Mouse (Mus musculus): ENCODE results near the gene Angel2.
A peak's percentile ranks its signal among the peaks of the same experiment; 100 is the strongest.
"Not testable (repeated sequence)": the region's sequence is repeated elsewhere in the genome, so short reads cannot be mapped to it uniquely, and the experiment has no call there.

The Angel2 gene

GRCm38 (mm10) chr1:190924812-190925211 lies at the start of gene Angel2:
Gene Angel2 (plus strand): TSS chr1:190925112.
- not testable (repeated sequence) for DNase-seq (ENCODE audit: inconsistent age in 2 of 2, low spot score in 1 of 2)

GRCm38 (mm10) chr1:190875751-190876150 lies 49.2 kb upstream of the Angel2 start:
- DNase-seq (ENCODE audit: inconsistent age in 2 of 2, low spot score in 1 of 2), result no peak

GRCm38 (mm10) chr1:190880638-190881037 lies 44.3 kb upstream of the Angel2 start:
- DNase-seq (ENCODE audit: inconsistent age in 2 of 2, low spot score in 1 of 2), result no peak

GRCm38 (mm10) chr1:190881422-190881821 lies 43.5 kb upstream of the Angel2 start:
- DNase-seq (ENCODE audit: inconsistent age in 2 of 2, low spot score in 1 of 2), result peak; percentile 38 to 81

GRCm38 (mm10) chr1:190886014-190886413 lies 38.9 kb upstream of the Angel2 start:
- DNase-seq (ENCODE audit: inconsistent age in 2 of 2, low spot score in 1 of 2), result no peak

GRCm38 (mm10) chr1:190888031-190888430 lies 36.9 kb upstream of the Angel2 start:
- no peak for DNase-seq (ENCODE audit: inconsistent age in 2 of 2, low spot score in 1 of 2)

- DNase-seq (ENCODE audit: inconsistent age in 2 of 2, low spot score in 1 of 2), result no peak
Observed at GRCm38 (mm10) chr1:190888646-190889045, 36.3 kb upstream of the Angel2 start.

- DNase-seq (ENCODE audit: inconsistent age in 2 of 2, low spot score in 1 of 2), result no peak
Observed at GRCm38 (mm10) chr1:190893559-190894167, 31.2 kb upstream of the Angel2 start.

GRCm38 (mm10) chr1:190898186-190898585 lies 26.7 kb upstream of the Angel2 start:
- DNase-seq (ENCODE audit: inconsistent age in 2 of 2, low spot score in 1 of 2), result no peak

GRCm38 (mm10) chr1:190898899-190899575 lies 25.9 kb upstream of the Angel2 start:
- DNase-seq (ENCODE audit: inconsistent age in 2 of 2, low spot score in 1 of 2), result no peak

- no peak for DNase-seq (ENCODE audit: inconsistent age in 2 of 2, low spot score in 1 of 2)
Observed at GRCm38 (mm10) chr1:190901082-190901481, 23.8 kb upstream of the Angel2 start.

GRCm38 (mm10) chr1:190904136-190904535 lies 20.8 kb upstream of the Angel2 start:
- no peak for DNase-seq (ENCODE audit: inconsistent age in 2 of 2, low spot score in 1 of 2)

- no peak for DNase-seq (ENCODE audit: inconsistent age in 2 of 2, low spot score in 1 of 2)
Observed at GRCm38 (mm10) chr1:190904714-190905113, 20.2 kb upstream of the Angel2 start.

GRCm38 (mm10) chr1:190910836-190911235 lies 14.1 kb upstream of the Angel2 start:
- DNase-seq (ENCODE audit: inconsistent age in 2 of 2, low spot score in 1 of 2), result no peak

- peak; percentile 85 to 94 for DNase-seq (ENCODE audit: inconsistent age in 2 of 2, low spot score in 1 of 2)
Observed at GRCm38 (mm10) chr1:190911415-190912123, 13.3 kb upstream of the Angel2 start, which contains the start of gene Rps6kc1. Gene Rps6kc1 (minus strand): TSS chr1:190911770.

- no peak for DNase-seq (ENCODE audit: inconsistent age in 2 of 2, low spot score in 1 of 2)
Observed at GRCm38 (mm10) chr1:190912623-190913022, 12.3 kb upstream of the Angel2 start.

GRCm38 (mm10) chr1:190918938-190919337 lies 6.0 kb upstream of the Angel2 start:
- DNase-seq (ENCODE audit: inconsistent age in 2 of 2, low spot score in 1 of 2), result no peak

- DNase-seq (ENCODE audit: inconsistent age in 2 of 2, low spot score in 1 of 2), result no peak
Observed at GRCm38 (mm10) chr1:190919725-190920469, 5.0 kb upstream of the Angel2 start.

- DNase-seq (ENCODE audit: inconsistent age in 2 of 2, low spot score in 1 of 2), result peak in 1 of 2 experiments; percentile 39
Observed at GRCm38 (mm10) chr1:190927311-190927710, 2.4 kb downstream of the Angel2 start.

GRCm38 (mm10) chr1:190927751-190928369 lies 2.9 kb downstream of the Angel2 start:
- peak in 1 of 2 experiments; percentile 67 for DNase-seq (ENCODE audit: inconsistent age in 2 of 2, low spot score in 1 of 2)

Measured in adrenal gland, adult (tissue).